Mouse (Mus musculus) C2C12 (cell line): ENCODE data around the gene Zbtb11. TPM values are rescaled to one million over a fixed set of nuclear protein-coding genes. Genes with fewer than 3 reads are reported as not detected.

Experiments
- H3K27me3 ChIP-seq: one replicate; pipeline ENCODE4 v1.6.1; 2011; ENCODE audit not compliant: control insufficient read depth, insufficient read depth, insufficient read length
- H3K36me3 ChIP-seq: one replicate; pipeline ENCODE4 v1.6.1; 2011; ENCODE audit not compliant: control insufficient read depth, insufficient read depth
- H3K4me3 ChIP-seq: one replicate; pipeline ENCODE4 v1.5.1; 2011; ENCODE audit warnings: mild to moderate bottlenecking, control low read depth; ENCODE audit not compliant: poor library complexity, insufficient read depth, severe bottlenecking
- H3K79me2 ChIP-seq: one replicate; pipeline ENCODE4 v1.6.1; 2011; ENCODE audit not compliant: control insufficient read depth, insufficient read depth
- H3K79me3 ChIP-seq: one replicate; pipeline ENCODE4 v1.6.1; 2011; ENCODE audit warnings: low read depth, control low read depth
- H3ac ChIP-seq: one replicate; pipeline ENCODE3; 2011; ENCODE audit warnings: low read depth; ENCODE audit not compliant: control insufficient read depth, insufficient read length
- CEBPB ChIP-seq: IDR thresholded peaks from one replicate; pipeline ENCODE4 v1.6.1; 2011; ENCODE audit warnings: low read depth, mild to moderate bottlenecking, control low read depth, moderate library complexity
- CTCF ChIP-seq: IDR thresholded peaks from one replicate; pipeline ENCODE4 v1.5.1; 2011; ENCODE audit not compliant: control insufficient read depth, insufficient read depth, insufficient read length
- FOSL1 ChIP-seq: IDR thresholded peaks from one replicate; pipeline ENCODE4 v1.8.0; 2011; ENCODE audit warnings: mild to moderate bottlenecking, low read length; ENCODE audit not compliant: poor library complexity, insufficient read depth, severe bottlenecking
- MAX ChIP-seq: IDR thresholded peaks from one replicate; pipeline ENCODE4 v1.6.1; 2011; ENCODE audit warnings: mild to moderate bottlenecking, control low read depth
- MYOD1 ChIP-seq: IDR thresholded peaks from one replicate; pipeline ENCODE4 v1.6.1; 2011; ENCODE audit warnings: low read depth; ENCODE audit not compliant: control insufficient read depth, insufficient read length
- MYOG ChIP-seq: IDR thresholded peaks from one replicate; pipeline ENCODE4 v1.6.1; 2011; ENCODE audit not compliant: control insufficient read depth, insufficient read length; ENCODE audit errors: extremely low read depth
- USF1 ChIP-seq: IDR thresholded peaks from one replicate; pipeline ENCODE4 v1.6.1; 2011; ENCODE audit warnings: low read depth, mild to moderate bottlenecking, control low read depth, moderate library complexity
- polyA plus RNA-seq: library from polyadenylated mRNA; unstranded; fragments of >200 nt; fragmentation: generic; extraction: Trizol; gene quantifications from one replicate; pipeline ENCODE4 v1.2.1, GENCODE M21; 2012; ENCODE audit warnings: missing spikeins

Zbtb11 gene
- polyA plus RNA-seq, 1 experiment: 3.6 TPM

- Histone ChIP-seq H3K79me3 (peaks cover 43% of the 10 kb centered on the region), H3K27me3 (no peaks in the 10 kb centered on the region), H3K36me3 (peaks cover 45% of the 10 kb centered on the region), H3ac (peak within 1 kb of the TSS; percentile 93), H3K4me3 (peak within 1 kb of the TSS; percentile 80), H3K79me2 (peaks cover 52% of the 10 kb centered on the region)
- TF ChIP-seq MAX (no peak), CEBPB (no peak), MYOD1 (no peak), FOSL1 (no peak), MYOG (no peak), CTCF (no peak), USF1 (no peak)
Observed at GRCm38 (mm10) chr16:55966212-55966871, 7.3 kb upstream of the Zbtb11 start, which contains the start of gene Rpl24. Gene Rpl24 (plus strand): TSS chr16:55966275.

- H3K79me3 ChIP-seq: peaks cover 43% of the 10 kb centered on the region
- peaks cover 59% of the 10 kb centered on the region for H3K79me2 ChIP-seq
- no peaks in the 10 kb centered on the region for H3K27me3 ChIP-seq
- H3K4me3 ChIP-seq: peak overlapping the region; percentile 80
- TF ChIP-seq MYOD1: no peak
- peak overlapping the region; percentile 75 for H3ac ChIP-seq
- H3K36me3 ChIP-seq: peaks cover 53% of the 10 kb centered on the region
Observed at GRCm38 (mm10) chr16:55967221-55967620, 6.5 kb upstream of the Zbtb11 start.

- H3K36me3 ChIP-seq: peaks cover 64% of the 10 kb centered on the region
Observed at GRCm38 (mm10) chr16:55969147-55969546, 4.5 kb upstream of the Zbtb11 start.

GRCm38 (mm10) chr16:55970416-55970815 lies 3.3 kb upstream of the Zbtb11 start:
- no peak for TF ChIP-seq MYOG
- TF ChIP-seq CEBPB: no peak
- no peak for TF ChIP-seq FOSL1
- no peak for TF ChIP-seq MYOD1
- TF ChIP-seq CTCF: no peak
- TF ChIP-seq USF1: no peak
- no peak for TF ChIP-seq MAX
- peaks cover 52% of the 10 kb centered on the region for H3K79me3 ChIP-seq
- no peaks in the 10 kb centered on the region for H3K27me3 ChIP-seq
- H3K4me3 ChIP-seq: no peak overlapping the region
- peaks cover 76% of the 10 kb centered on the region for H3K79me2 ChIP-seq
- no peak overlapping the region for H3ac ChIP-seq
- H3K36me3 ChIP-seq: peaks cover 64% of the 10 kb centered on the region

More at GRCm38 (mm10) chr16:55969147-55969546, 4.5 kb upstream of the Zbtb11 start:
- H3K27me3 ChIP-seq: no peaks in the 10 kb centered on the region
- H3K4me3 ChIP-seq: no peak overlapping the region
- peaks cover 43% of the 10 kb centered on the region for H3K79me3 ChIP-seq
- H3ac ChIP-seq: no peak overlapping the region
- peaks cover 64% of the 10 kb centered on the region for H3K79me2 ChIP-seq
- TF ChIP-seq MYOD1: no peak
- TF ChIP-seq USF1: no peak
- TF ChIP-seq MAX: no peak
- no peak for TF ChIP-seq CEBPB
- TF ChIP-seq CTCF: no peak
- TF ChIP-seq FOSL1: no peak
- no peak for TF ChIP-seq MYOG

- peaks cover 84% of the 10 kb centered on the region for H3K79me2 ChIP-seq
- peaks cover 63% of the 10 kb centered on the region for H3K79me3 ChIP-seq
- no peak overlapping the region for H3ac ChIP-seq
- H3K36me3 ChIP-seq: peaks cover 63% of the 10 kb centered on the region
- TF ChIP-seq MYOD1 (no peak), MYOG (no peak), CEBPB (no peak), CTCF (no peak), FOSL1 (no peak), USF1 (no peak), MAX (peak; percentile 13)
- H3K27me3 ChIP-seq: no peaks in the 10 kb centered on the region
- no peak overlapping the region for H3K4me3 ChIP-seq
Observed at GRCm38 (mm10) chr16:55971735-55972615, 1.7 kb upstream of the Zbtb11 start.

GRCm38 (mm10) chr16:55972626-55973201 lies 969 bp upstream of the Zbtb11 start:
- no peak overlapping the region for H3ac ChIP-seq
- H3K27me3 ChIP-seq: no peaks in the 10 kb centered on the region
- H3K79me2 ChIP-seq: peaks cover 84% of the 10 kb centered on the region
- H3K36me3 ChIP-seq: peaks cover 57% of the 10 kb centered on the region
- H3K79me3 ChIP-seq: peaks cover 62% of the 10 kb centered on the region
- H3K4me3 ChIP-seq: no peak overlapping the region
- TF ChIP-seq FOSL1: no peak
- no peak for TF ChIP-seq CTCF
- TF ChIP-seq MYOD1: no peak
- no peak for TF ChIP-seq CEBPB
- TF ChIP-seq USF1: no peak
